Mouse (Mus musculus) heart, embryonic 12.5 days (tissue): ENCODE results near the gene Cdca5. TPM values are rescaled to one million over a fixed set of nuclear protein-coding genes. Genes with fewer than 3 reads are reported as not detected.

Experiments
- ATAC-seq: fragments of 200-750 bp; cut with Nextera tagmentation; 2 replicates; pipeline ENCODE4 v1.8.0; 2017; ENCODE audit warnings: moderate TSS enrichment, moderate library complexity; ENCODE audit not compliant: insufficient number of reproducible peaks, low FRiP score
- H3K27ac ChIP-seq: fragments of 300-500 bp; sonication (generic); 2 replicates; pipeline ENCODE4 v1.5.1; 2016; ENCODE audit warnings: mild to moderate bottlenecking, moderate library complexity; ENCODE audit not compliant: poor library complexity, severe bottlenecking
- H3K27me3 ChIP-seq: fragments of 300-500 bp; sonication (generic); replicated peaks from 2 replicates; pipeline ENCODE4 v1.6.1; 2016; ENCODE audit warnings: mild to moderate bottlenecking, moderate library complexity
- H3K36me3 ChIP-seq: fragments of 300-500 bp; sonication (generic); 2 replicates; pipeline ENCODE4 v1.6.1; 2016; ENCODE audit warnings: mild to moderate bottlenecking, moderate library complexity
- H3K4me1 ChIP-seq: fragments of 300-500 bp; sonication (generic); replicated peaks from 2 replicates; pipeline ENCODE4 v1.6.1; 2016; ENCODE audit warnings: mild to moderate bottlenecking
- H3K4me2 ChIP-seq: fragments of 300-500 bp; sonication (generic); 2 replicates; pipeline ENCODE4 v1.6.1; 2016; ENCODE audit warnings: mild to moderate bottlenecking, moderate library complexity
- H3K4me3 ChIP-seq: fragments of 300-500 bp; sonication (generic); 2 replicates; pipeline ENCODE4 v1.5.1; 2016; ENCODE audit warnings: mild to moderate bottlenecking
- H3K9ac ChIP-seq: fragments of 300-500 bp; sonication (generic); 2 replicates; pipeline ENCODE4 v1.6.1; 2016; ENCODE audit warnings: mild to moderate bottlenecking, moderate library complexity
- H3K9me3 ChIP-seq: fragments of 300-500 bp; sonication (generic); replicated peaks from 2 replicates; pipeline ENCODE4 v1.6.1; 2016; ENCODE audit warnings: mild to moderate bottlenecking, moderate library complexity
- WGBS: fragments of 180-500 bp; shearing (Covaris S2); methylation state at CpG from one replicate; pipeline ENCODE4 v1.1.7; 2016; 5-methylcytosine and 5-hydroxymethylcytosine counted together
- polyA plus RNA-seq: library from polyadenylated mRNA; unstranded; fragments of >200 nt; fragmentation: Nextera tagmentation; extraction: Ambion mirVana; gene quantifications from 2 replicates; pipeline ENCODE4 v1.2.1, GENCODE M21; 2016

Cdca5 gene
- polyA plus RNA-seq, 1 experiment from 2014 or later, result 27.7 TPM

GRCm38 (mm10) chr19:6061641-6062302 is 23.0 kb upstream of the Cdca5 start:
- Histone ChIP-seq H3K9me3 (no peaks in the 10 kb centered on the region), H3K4me1 (peaks cover 37% of the 10 kb centered on the region), H3K9ac (peak overlapping the region; percentile 94), H3K4me2 (peak overlapping the region; percentile 97), H3K27me3 (no peaks in the 10 kb centered on the region), H3K4me3 (peak overlapping the region; percentile 85), H3K27ac (peak overlapping the region; percentile 93), H3K36me3 (peaks cover 17% of the 10 kb centered on the region)
- ATAC-seq, result 0 out of 2 replicates have a peak, but pooled peaks have one; percentile 5
- 2% methylated on average over 44 of the region's 44 CpGs for WGBS

- Histone ChIP-seq H3K4me3 (peak overlapping the region; percentile 85), H3K9ac (peak overlapping the region; percentile 94), H3K36me3 (peaks cover 17% of the 10 kb centered on the region), H3K4me1 (peaks cover 42% of the 10 kb centered on the region), H3K27ac (peak overlapping the region; percentile 93; the same call in 1 of the 2 replicates), H3K4me2 (peak overlapping the region; percentile 97), H3K9me3 (no peaks in the 10 kb centered on the region), H3K27me3 (no peaks in the 10 kb centered on the region)
- 68% methylated on average over 5 of the region's 5 CpGs for WGBS
- ATAC-seq, result no peak
Measured at GRCm38 (mm10) chr19:6062418-6062817, 22.4 kb upstream of the Cdca5 start.

- H3K4me3 ChIP-seq, result no peak overlapping the region
- no peak overlapping the region for H3K9ac ChIP-seq
- H3K27me3 ChIP-seq, result no peaks in the 10 kb centered on the region
- H3K4me1 ChIP-seq, result peaks cover 45% of the 10 kb centered on the region
- H3K4me2 ChIP-seq, result peak overlapping the region; percentile 97; the same call in 1 of the 2 replicates
- WGBS, result 91% methylated on average over 6 of the region's 6 CpGs
- ATAC-seq, result no peak
- no peaks in the 10 kb centered on the region for H3K9me3 ChIP-seq
- H3K36me3 ChIP-seq, result peaks cover 17% of the 10 kb centered on the region
- H3K27ac ChIP-seq, result no peak overlapping the region
Measured at GRCm38 (mm10) chr19:6063081-6063480, 21.7 kb upstream of the Cdca5 start.

GRCm38 (mm10) chr19:6066571-6066970 is 18.2 kb upstream of the Cdca5 start:
- Histone ChIP-seq H3K27me3 (no peaks in the 10 kb centered on the region), H3K4me2 (peak overlapping the region; percentile 96), H3K9ac (peak overlapping the region; percentile 74), H3K36me3 (peaks cover 31% of the 10 kb centered on the region), H3K27ac (no peak overlapping the region), H3K4me1 (peaks cover 36% of the 10 kb centered on the region), H3K9me3 (no peaks in the 10 kb centered on the region), H3K4me3 (peak overlapping the region; percentile 49)
- 24% methylated on average over 5 of the region's 5 CpGs for WGBS
- ATAC-seq, result no peak

GRCm38 (mm10) chr19:6067011-6067723 is 17.6 kb upstream of the Cdca5 start:
- WGBS, result under 1% methylated on average over 30 of the region's 30 CpGs
- Histone ChIP-seq H3K4me1 (peaks cover 30% of the 10 kb centered on the region), H3K36me3 (peaks cover 33% of the 10 kb centered on the region), H3K4me3 (peak overlapping the region; percentile 49), H3K9me3 (no peaks in the 10 kb centered on the region), H3K27ac (peak overlapping the region; percentile 30; the same call in 1 of the 2 replicates), H3K9ac (peak overlapping the region; percentile 74), H3K27me3 (no peaks in the 10 kb centered on the region), H3K4me2 (peak overlapping the region; percentile 96)
- peak; percentile 69 for ATAC-seq

GRCm38 (mm10) chr19:6067724-6068415 is 16.9 kb upstream of the Cdca5 start, which contains the start of gene Tm7sf2:
Gene Tm7sf2 (minus strand): TSS chr19:6068373.
- peak within 1 kb of the TSS; percentile 30; the same call in 1 of the 2 replicates for H3K27ac ChIP-seq
- peak within 1 kb of the TSS; percentile 49 for H3K4me3 ChIP-seq
- no peaks in the 10 kb centered on the region for H3K9me3 ChIP-seq
- H3K27me3 ChIP-seq, result no peaks in the 10 kb centered on the region
- peak; percentile 90 for ATAC-seq
- WGBS, result 12% methylated on average over 33 of the region's 33 CpGs
- H3K4me2 ChIP-seq, result peak within 1 kb of the TSS; percentile 96
- H3K36me3 ChIP-seq, result peaks cover 37% of the 10 kb centered on the region
- peaks cover 23% of the 10 kb centered on the region for H3K4me1 ChIP-seq
- peak within 1 kb of the TSS; percentile 74 for H3K9ac ChIP-seq

GRCm38 (mm10) chr19:6068951-6069350 is 15.8 kb upstream of the Cdca5 start:
- 77% methylated on average over 4 of the region's 4 CpGs for WGBS
- no peaks in the 10 kb centered on the region for H3K27me3 ChIP-seq
- no peaks in the 10 kb centered on the region for H3K9me3 ChIP-seq
- ATAC-seq, result no peak
- H3K4me1 ChIP-seq, result peaks cover 20% of the 10 kb centered on the region
- H3K4me2 ChIP-seq, result no peak overlapping the region
- no peak overlapping the region for H3K4me3 ChIP-seq
- H3K27ac ChIP-seq, result no peak overlapping the region
- H3K36me3 ChIP-seq, result peaks cover 46% of the 10 kb centered on the region
- no peak overlapping the region for H3K9ac ChIP-seq

GRCm38 (mm10) chr19:6069851-6070250 is 14.9 kb upstream of the Cdca5 start:
- Histone ChIP-seq H3K4me1 (peaks cover 20% of the 10 kb centered on the region), H3K9ac (no peak overlapping the region), H3K4me3 (no peak overlapping the region), H3K36me3 (peaks cover 53% of the 10 kb centered on the region), H3K4me2 (no peak overlapping the region), H3K27me3 (no peaks in the 10 kb centered on the region), H3K27ac (no peak overlapping the region), H3K9me3 (no peaks in the 10 kb centered on the region)
- no peak for ATAC-seq
- WGBS, result 90% methylated on average over 10 of the region's 10 CpGs

- no peaks in the 10 kb centered on the region for H3K27me3 ChIP-seq
- H3K9me3 ChIP-seq, result no peaks in the 10 kb centered on the region
- peaks cover 62% of the 10 kb centered on the region for H3K36me3 ChIP-seq
- H3K4me2 ChIP-seq, result no peak overlapping the region
- no peak overlapping the region for H3K27ac ChIP-seq
- peaks cover 20% of the 10 kb centered on the region for H3K4me1 ChIP-seq
- H3K9ac ChIP-seq, result no peak overlapping the region
- WGBS, result 85% methylated on average over 31 of the region's 31 CpGs
- no peak for ATAC-seq
- no peak overlapping the region for H3K4me3 ChIP-seq
Measured at GRCm38 (mm10) chr19:6070571-6071250, 14.1 kb upstream of the Cdca5 start.

GRCm38 (mm10) chr19:6071261-6071660 is 13.5 kb upstream of the Cdca5 start:
- no peak for ATAC-seq
- no peaks in the 10 kb centered on the region for H3K27me3 ChIP-seq
- no peak overlapping the region for H3K9ac ChIP-seq
- no peak overlapping the region for H3K4me2 ChIP-seq
- peaks cover 22% of the 10 kb centered on the region for H3K4me1 ChIP-seq
- H3K4me3 ChIP-seq, result no peak overlapping the region
- H3K36me3 ChIP-seq, result peaks cover 66% of the 10 kb centered on the region
- 87% methylated on average over 19 of the region's 19 CpGs for WGBS
- H3K27ac ChIP-seq, result no peak overlapping the region
- no peaks in the 10 kb centered on the region for H3K9me3 ChIP-seq
